Mouse (Mus musculus): ENCODE measurements around the gene Sec14l5.

Gene Sec14l5

GRCm38 (mm10) chr16:5153299-5154026, 6.6 kb downstream of the Sec14l5 start:
- in situ Hi-C loops (cut with MboI, MseI): no loop called here

- in situ Hi-C loops (cut with MboI, MseI): no loop called here
These were observed 8.1 kb downstream of the Sec14l5 start for GRCm38 (mm10) chr16:5155014-5155413.

DNA sequence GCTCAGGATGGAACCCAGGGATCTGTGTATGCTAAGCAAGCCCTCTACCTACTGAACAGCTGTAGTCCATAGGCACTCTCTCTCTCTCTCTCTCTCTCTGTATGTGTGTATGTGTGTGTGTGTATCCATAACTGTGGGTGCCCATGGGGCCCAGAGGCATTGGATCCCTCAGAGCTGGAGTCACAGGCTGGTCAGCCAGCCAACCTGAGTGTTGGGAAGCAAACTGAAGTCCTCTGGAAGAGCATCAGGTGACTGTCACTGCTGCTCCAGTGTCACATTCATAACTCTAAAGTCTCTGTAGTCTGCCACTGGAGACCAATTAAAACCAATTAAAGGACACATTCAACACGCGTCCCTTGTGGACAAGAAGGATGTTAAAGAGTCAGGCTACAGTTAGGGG, 9.6 kb downstream of the Sec14l5 start:
- in situ Hi-C loops (cut with MboI, MseI): no loop called here

DNA sequence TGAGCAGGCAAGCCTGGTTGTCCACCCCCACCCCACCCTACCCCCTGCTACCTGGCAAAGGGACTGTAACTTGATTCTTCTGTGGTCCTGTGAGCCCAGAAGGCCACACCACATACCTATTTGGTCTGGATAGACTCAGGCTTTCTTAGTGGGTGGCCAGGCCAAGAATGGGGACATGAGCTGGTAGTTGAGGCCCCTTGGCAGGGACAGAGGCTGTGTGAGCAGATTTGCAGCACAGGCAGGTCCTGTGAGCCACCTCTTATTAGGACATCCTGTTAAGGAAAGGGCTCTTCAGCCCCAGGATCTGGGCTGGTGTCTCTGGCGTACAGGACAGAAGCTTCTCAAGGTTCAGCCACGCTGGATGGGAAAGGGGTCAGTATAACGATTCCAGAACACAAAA, 10.2 kb downstream of the Sec14l5 start:
- in situ Hi-C loops (cut with MboI, MseI): no loop called here

DNA sequence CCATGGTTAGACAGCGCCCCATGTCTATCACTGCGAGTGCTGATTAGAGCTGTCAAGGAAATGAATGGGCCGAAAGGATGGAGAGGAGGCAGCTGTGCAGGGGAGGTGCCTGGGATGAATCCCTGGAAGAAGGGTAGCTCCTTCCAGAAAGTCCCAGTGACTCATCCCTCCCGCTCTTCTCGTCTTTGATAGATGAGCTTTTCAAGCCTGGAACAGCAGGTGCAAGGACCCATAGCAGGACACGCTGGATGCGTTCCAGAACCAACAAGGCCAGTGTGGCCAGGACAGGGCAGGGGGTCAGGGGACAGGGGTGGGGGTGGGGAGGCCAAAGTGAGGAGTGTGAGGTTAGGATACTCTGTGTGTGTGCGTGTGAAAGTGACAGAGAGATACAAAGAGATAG, 12.3 kb downstream of the Sec14l5 start:
- in situ Hi-C loops (cut with MboI, MseI): no loop called here

- in situ Hi-C loops (cut with MboI, MseI): no loop called here
These were observed 17.4 kb downstream of the Sec14l5 start for GRCm38 (mm10) chr16:5164327-5164726.

GRCm38 (mm10) chr16:5168038-5168437, 21.1 kb downstream of the Sec14l5 start:
- in situ Hi-C loops (cut with MboI, MseI): no loop called here

- in situ Hi-C loops (cut with MboI, MseI): no loop called here
These were observed 21.9 kb downstream of the Sec14l5 start for GRCm38 (mm10) chr16:5168829-5169228.

- in situ Hi-C loops (cut with MboI, MseI): no loop called here
These were observed 25.7 kb downstream of the Sec14l5 start for GRCm38 (mm10) chr16:5172636-5173035.

DNA sequence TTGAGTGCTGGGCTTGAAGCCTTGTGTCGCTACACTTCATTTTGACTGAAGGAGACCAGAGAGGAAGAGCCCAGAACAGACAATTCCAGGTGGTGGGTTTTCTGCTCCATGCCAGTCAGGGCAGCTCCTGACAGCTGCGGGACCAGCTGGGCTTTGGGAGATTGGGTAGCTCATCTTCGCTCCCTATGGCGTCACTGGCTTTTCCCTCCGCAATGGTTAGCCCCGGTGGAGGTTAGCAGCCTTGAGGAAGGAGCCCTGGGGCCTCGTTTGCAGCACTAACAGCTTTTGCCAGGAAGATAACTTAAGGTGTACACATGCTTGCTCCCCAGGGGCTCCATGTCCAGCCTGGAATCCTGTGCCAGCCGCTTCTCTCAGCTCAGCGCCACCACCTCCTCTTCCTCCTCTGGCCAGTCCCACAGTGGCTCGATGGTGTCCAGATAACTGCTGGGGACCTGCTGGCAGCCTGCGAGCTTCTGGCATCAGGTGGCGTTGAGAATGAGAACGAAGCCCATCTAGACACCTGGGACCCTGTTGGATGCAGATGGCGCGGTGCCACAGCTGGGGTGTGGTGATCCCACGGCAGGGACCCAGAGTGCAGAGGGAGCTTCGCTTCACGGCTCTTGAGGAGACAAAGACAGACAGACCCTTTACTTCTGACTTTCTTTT, 36.5 kb downstream of the Sec14l5 start:
- in situ Hi-C loops (cut with MboI, MseI): no loop called here

GRCm38 (mm10) chr16:5184101-5184500, 37.2 kb downstream of the Sec14l5 start:
- in situ Hi-C loops (cut with MboI, MseI): no loop called here

- in situ Hi-C loops (cut with MboI, MseI): no loop called here
These were observed 38.0 kb downstream of the Sec14l5 start for GRCm38 (mm10) chr16:5184956-5185355.

- in situ Hi-C loops (cut with MboI, MseI): no loop called here
These were observed 38.8 kb downstream of the Sec14l5 start for GRCm38 (mm10) chr16:5185691-5186090.

DNA sequence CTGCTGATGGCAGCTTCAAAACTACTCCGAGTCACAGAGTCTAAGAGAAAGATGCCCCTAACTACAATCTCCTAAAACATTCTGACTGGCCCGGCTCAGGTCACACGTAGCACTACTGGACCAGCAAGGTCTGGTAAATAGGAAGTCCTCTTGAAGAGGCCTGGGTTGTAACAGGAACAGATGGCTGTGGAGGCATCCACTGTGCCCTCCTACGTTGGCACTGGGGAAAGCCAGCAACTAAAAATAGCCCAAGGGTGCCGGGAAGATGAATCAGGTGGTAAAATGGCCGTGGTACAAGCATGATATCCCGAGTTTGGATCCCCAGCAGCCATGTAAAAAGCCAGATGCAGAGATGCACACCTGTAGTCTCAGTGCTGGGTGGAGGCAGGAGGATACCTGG, 39.3 kb downstream of the Sec14l5 start:
- in situ Hi-C loops (cut with MboI, MseI): no loop called here

GRCm38 (mm10) chr16:5195080-5195479, 48.2 kb downstream of the Sec14l5 start:
- in situ Hi-C loops (cut with MboI, MseI): no loop called here

GRCm38 (mm10) chr16:5202681-5203080, 55.8 kb downstream of the Sec14l5 start:
- in situ Hi-C loops (cut with MboI, MseI): loop anchor here (5.0 kb wide), 1 partner anchor 35 kb away; no protein-coding TSS in a partner anchor

- in situ Hi-C loops (cut with MboI, MseI): loop anchor here (5.0 kb wide), 1 partner anchor 34 kb away; no protein-coding TSS in a partner anchor
These were observed 56.3 kb downstream of the Sec14l5 start for GRCm38 (mm10) chr16:5203200-5203599.

DNA sequence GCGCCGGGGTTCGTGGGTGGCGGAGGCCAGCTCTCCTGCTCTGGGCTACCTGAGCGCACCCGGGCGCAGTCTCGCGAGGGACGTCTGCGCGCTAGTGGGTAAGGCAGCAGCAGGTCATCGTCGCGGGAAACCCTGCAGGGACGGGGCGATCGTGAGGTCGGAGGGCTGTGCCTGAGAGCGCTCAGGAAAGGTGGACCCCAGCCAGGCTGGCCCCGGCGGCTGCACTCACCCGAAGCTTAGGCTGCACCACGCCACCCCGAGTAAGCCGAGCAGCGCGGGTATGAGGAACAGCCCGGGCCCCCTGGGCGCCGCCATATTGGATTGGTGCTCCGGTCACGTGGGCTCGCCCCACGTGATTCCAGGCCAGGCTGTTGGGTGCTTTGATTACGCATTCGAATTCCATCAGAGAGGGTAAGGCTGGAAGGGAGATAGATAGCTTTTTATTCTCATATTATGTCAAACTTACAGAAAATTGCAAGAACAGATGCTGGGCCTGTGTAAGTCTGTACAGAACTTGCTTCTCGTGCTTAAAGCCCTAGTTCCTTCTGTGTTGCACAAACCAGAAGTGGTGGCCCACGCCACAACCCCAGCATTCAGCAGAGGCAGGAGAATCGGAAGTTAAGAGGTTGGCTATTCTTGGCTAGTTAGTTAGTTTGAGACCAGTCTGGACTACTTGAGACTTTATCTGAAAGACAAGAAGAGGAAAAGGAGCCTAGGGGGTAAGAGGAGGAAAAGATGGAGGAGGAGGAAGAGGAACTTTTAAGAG, 56.9 kb downstream of the Sec14l5 start, which contains the start of gene Nagpa:
Gene Nagpa (minus strand): TSS at position 345 of the 766 bp plus-strand sequence.
- in situ Hi-C loops (cut with MboI, MseI): loop anchor here (5.0 kb wide), 1 partner anchor 33 kb away; no protein-coding TSS in a partner anchor

DNA sequence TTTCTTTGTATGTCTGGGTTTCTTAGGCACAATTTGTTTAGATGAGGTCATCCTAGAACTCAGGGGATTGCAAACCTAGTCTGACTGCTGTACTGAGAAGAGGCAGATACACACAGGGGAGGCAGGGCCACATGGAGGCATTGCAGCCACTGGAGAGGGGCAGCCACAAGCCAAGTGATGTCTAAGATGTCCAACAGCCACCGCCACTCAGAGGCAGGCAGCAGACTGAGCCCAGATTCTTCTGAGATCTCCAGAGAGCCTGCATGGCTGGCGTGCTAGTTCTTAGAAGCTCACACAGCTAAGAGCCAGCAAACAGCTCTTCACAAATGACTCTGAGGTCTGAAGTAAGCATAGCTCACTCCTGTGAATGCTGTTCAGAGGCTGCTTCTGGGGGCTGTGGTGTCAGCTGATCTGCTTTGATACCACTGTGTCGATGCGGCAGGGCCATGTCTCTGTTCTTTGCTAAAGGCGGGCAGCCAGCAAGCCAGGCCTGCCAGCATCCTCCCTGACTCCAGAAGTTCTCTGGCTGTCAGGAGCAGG, 58.6 kb downstream of the Sec14l5 start:
- in situ Hi-C loops (cut with MboI, MseI): no loop called here

DNA sequence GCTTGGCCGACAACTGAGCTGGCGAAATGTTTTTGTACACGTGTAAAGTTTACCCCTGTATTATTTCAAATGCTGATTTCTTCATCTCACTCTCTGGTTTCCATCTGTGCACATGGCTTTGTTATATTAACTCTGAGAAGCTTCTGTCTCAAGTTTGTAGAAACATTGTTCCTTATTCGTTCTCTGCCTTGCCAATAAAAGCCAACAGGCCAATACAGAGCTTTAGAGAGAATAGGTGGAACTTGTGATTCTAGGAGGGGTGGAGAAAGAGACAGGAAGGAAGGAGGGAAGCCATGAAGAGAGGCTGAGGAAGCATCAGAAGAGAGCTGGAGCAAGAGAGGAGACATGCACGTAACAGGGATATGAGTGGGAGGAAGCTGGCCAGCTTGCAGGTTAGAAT, 59.1 kb downstream of the Sec14l5 start:
- in situ Hi-C loops (cut with MboI, MseI): no loop called here

DNA sequence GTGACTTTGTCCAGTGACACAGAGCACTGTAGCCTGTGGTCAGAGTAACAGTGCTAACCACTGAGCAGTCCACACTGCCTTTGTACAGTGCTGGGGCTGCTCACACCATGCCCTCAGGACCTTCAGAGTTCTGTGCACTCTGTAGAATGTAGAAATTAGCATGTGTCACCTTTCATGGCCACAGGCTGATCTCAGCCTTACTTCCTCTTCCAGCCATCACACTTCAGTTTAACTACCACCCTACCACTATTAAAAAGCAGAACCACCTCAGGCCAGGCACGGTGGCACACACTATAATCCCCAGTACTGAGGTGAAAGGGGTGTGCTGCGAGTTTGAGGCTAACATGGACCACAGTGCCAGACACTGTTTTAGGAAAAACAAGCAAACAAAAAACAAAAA, 63.5 kb downstream of the Sec14l5 start:
- in situ Hi-C loops (cut with MboI, MseI): no loop called here

GRCm38 (mm10) chr16:5212150-5212549, 65.2 kb downstream of the Sec14l5 start:
- in situ Hi-C loops (cut with MboI, MseI): no loop called here

Data from T-helper 2 cell (primary cell).